Mouse (Mus musculus) liver, postnatal 0 days (tissue): ENCODE measurements at regions not wholly inside any gene's neighbourhood (a gene's known extent, or its start where the extent isn't known, plus 50 kb on each side); places are given as distances from the start of the nearest gene placed in this dataset.

Experiments
- CTCF ChIP-seq: sonication (generic); IDR thresholded peaks from 2 replicates; pipeline ENCODE4 v1.5.1; 2016; ENCODE audit warnings: antibody characterized with exemption, low read depth
- EP300 ChIP-seq: IDR thresholded peaks from 2 replicates; pipeline ENCODE4 v1.6.1; 2016; ENCODE audit warnings: antibody characterized with exemption, low read depth, mild to moderate bottlenecking

DNA sequence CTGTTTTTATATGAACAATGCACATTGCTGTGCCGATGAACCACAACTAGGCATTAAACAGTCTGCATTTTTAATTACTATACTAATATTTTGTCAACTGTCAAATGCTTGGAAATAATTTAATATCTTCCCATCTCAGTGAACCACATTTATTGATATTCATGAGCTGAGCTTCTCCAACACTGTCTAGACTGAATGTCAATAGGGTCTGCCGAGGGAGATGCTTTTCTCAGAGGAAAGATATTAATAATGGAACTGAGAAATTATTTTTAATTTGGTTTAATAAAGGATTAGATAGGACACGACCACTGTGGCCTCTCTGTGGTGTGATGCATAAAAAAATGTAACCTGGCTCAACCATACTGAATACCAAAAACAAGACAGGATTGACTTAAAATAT lies 381.7 kb upstream of the A1bg start:
- TF ChIP-seq EP300 = no peak
- TF ChIP-seq CTCF = no peak
